Mouse (Mus musculus): ENCODE data around the gene Prelp. TPM values are rescaled to one million over a fixed set of nuclear protein-coding genes. Genes with fewer than 3 reads are reported as not detected.

Gene Prelp
- polyA plus RNA-seq, 1 experiment from 2014 or later, result 1.2 TPM

DNA sequence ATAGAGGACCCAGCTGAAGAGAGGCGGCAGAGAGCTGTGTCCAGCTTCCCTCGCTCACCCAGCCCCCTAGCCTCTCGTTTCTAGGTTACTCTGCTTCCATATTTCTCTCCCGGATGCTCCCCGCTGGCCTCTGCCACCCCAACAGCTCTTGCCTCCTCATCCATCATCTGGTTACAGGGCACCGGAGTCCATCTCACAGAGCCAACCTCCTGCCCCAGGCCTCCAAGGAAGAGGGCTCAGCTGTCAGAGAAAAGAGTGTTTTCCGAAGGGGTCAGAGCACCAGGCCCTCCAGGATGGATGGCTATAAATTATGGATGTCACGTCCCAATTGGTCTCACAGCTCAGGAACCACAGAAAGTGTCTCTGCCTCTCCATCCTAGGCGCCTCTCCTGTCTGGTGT, 36.5 kb downstream of the Prelp start:
- Histone ChIP-seq H3K4me3 (ENCODE audit: low read depth, low read length) (no peak overlapping the region), H3K36me3 (ENCODE audit: control insufficient read depth, insufficient read depth, low read length) (no peaks in the 10 kb centered on the region), H3K9ac (ENCODE audit: low read length) (no peak overlapping the region), H3K4me1 (replicated peaks; ENCODE audit: control insufficient read depth, insufficient read depth, low read length) (peaks cover 22% of the 10 kb centered on the region), H3K27me3 (ENCODE audit: control insufficient read depth, insufficient read depth, low read length) (no peaks in the 10 kb centered on the region), H3K4me2 (ENCODE audit: low read depth, low read length, severe bottlenecking) (no peak overlapping the region), H3K9me3 (ENCODE audit: control insufficient read depth, low read length) (no peaks in the 10 kb centered on the region), H3K27ac (ENCODE audit: low read depth, low read length) (no peak overlapping the region)
- no peak for ATAC-seq (replicated peaks; ENCODE audit: low FRiP score)
- WGBS, result 81% methylated on average over 9 of the region's 9 CpGs
- no peak for DNase-seq (ENCODE audit: low spot score)

DNA sequence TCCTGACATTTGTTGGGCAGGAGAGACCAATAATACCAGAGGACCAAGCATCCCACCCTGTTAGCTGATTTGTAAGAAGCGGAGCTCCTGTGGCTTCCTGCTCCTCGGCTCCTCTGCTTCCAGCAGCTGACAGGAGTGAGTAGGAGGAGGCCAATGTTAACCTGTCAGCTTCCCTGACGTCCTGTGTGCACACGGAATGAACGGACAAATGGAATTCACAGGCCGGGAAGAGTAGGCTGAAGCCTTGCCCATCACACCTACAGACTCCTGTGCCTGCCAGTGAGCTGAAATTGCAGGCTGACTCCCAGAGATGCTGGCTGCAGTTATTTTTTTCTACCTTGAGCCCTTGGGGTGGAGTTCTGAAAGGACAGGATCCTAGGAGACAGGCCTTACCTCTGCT, 37.1 kb downstream of the Prelp start:
- Histone ChIP-seq H3K27ac (ENCODE audit: low read depth, low read length) (no peak overlapping the region), H3K4me3 (ENCODE audit: low read depth, low read length) (no peak overlapping the region), H3K4me2 (ENCODE audit: low read depth, low read length, severe bottlenecking) (no peak overlapping the region), H3K27me3 (ENCODE audit: control insufficient read depth, insufficient read depth, low read length) (no peaks in the 10 kb centered on the region), H3K36me3 (ENCODE audit: control insufficient read depth, insufficient read depth, low read length) (no peaks in the 10 kb centered on the region), H3K4me1 (replicated peaks; ENCODE audit: control insufficient read depth, insufficient read depth, low read length) (peaks cover 18% of the 10 kb centered on the region), H3K9ac (ENCODE audit: low read length) (no peak overlapping the region), H3K9me3 (ENCODE audit: control insufficient read depth, low read length) (no peaks in the 10 kb centered on the region)
- WGBS, result 80% methylated on average over 6 of the region's 6 CpGs
- DNase-seq (ENCODE audit: low spot score) (no peak), ATAC-seq (replicated peaks; ENCODE audit: low FRiP score) (no peak)

DNA sequence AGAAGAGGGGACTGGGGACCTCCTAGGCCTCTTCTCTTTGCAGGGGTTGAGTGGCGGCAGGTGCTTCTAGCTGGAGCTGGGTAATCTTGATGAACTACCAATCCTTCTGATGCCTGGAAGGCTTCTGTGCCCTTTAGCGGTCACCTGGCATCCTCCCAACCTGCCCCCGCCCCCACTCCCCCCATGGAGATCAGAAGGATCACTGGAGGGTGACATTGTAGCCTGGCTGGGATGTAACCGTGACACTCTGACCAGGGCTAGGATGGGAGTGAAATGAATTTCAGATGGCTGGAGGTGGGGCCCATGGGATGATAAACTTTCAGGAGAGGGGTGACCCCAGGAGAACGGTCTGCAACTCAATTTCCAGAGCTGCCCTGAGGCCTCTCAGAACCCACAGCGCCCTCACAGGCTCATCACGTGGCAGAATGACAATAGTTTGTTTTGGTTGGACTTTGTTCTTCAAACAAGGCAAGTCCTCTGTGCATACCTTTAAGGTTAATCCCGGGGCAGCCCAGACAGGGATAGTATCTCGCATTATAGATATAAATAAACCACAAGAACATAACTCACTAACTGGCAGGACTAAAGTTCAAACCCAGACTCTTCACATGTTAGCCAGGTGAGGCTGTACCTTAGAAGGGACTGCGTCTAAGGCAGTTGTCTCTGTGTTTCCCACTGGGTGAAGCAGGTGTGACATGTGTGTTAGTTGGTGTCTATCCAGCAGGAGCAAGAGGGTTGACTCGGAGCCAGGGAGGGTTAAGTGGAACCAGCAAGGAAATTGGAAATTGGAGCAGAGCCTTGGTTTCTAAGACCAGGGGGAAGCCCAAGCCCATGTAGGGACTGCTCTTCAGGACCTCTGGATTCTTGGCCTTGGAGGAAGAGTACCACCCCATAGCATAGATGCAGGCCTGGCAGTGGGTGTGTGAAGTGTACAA, 38.7 kb downstream of the Prelp start:
- ATAC-seq (replicated peaks; ENCODE audit: low FRiP score), result no peak
- Histone ChIP-seq H3K27ac (ENCODE audit: low read depth, low read length) (no peak overlapping the region), H3K9ac (ENCODE audit: low read length) (no peak overlapping the region), H3K4me3 (ENCODE audit: low read depth, low read length) (no peak overlapping the region), H3K9me3 (ENCODE audit: control insufficient read depth, low read length) (no peaks in the 10 kb centered on the region), H3K36me3 (ENCODE audit: control insufficient read depth, insufficient read depth, low read length) (no peaks in the 10 kb centered on the region), H3K27me3 (ENCODE audit: control insufficient read depth, insufficient read depth, low read length) (no peaks in the 10 kb centered on the region), H3K4me2 (ENCODE audit: low read depth, low read length, severe bottlenecking) (no peak overlapping the region), H3K4me1 (replicated peaks; ENCODE audit: control insufficient read depth, insufficient read depth, low read length) (peaks cover 18% of the 10 kb centered on the region)
- WGBS, result 57% methylated on average over 11 of the region's 11 CpGs
- no peak for DNase-seq (ENCODE audit: low spot score)

DNA sequence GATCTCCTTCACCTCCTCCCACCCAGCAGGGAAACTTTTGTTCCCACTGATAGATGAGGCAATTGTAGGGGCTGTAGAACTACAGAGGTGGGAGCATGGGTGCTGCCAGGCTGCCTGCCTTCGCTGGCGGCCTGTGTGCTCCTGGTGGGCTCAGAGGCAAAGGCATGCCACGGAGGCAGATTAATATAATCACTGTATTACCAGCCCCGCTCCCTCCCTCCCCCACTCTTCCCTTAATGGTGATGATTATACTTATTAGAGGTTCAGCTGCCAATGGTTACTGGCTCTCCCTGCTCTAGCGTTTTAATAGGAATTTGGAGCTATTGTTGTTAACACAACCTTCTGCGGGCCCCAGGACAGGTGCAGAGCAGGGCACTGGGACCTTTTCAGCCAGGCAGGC, 39.4 kb downstream of the Prelp start:
- H3K4me3 ChIP-seq (ENCODE audit: low read depth, low read length), result no peak overlapping the region
- WGBS, result 56% methylated on average over 6 of the region's 6 CpGs
- DNase-seq (ENCODE audit: low spot score) (no peak), ATAC-seq (replicated peaks; ENCODE audit: low FRiP score) (no peak)
- H3K36me3 ChIP-seq (ENCODE audit: control insufficient read depth, insufficient read depth, low read length), result no peaks in the 10 kb centered on the region
- H3K27me3 ChIP-seq (ENCODE audit: control insufficient read depth, insufficient read depth, low read length), result no peaks in the 10 kb centered on the region
- H3K9me3 ChIP-seq (ENCODE audit: control insufficient read depth, low read length), result no peaks in the 10 kb centered on the region
- H3K4me1 ChIP-seq (replicated peaks; ENCODE audit: control insufficient read depth, insufficient read depth, low read length), result peaks cover 11% of the 10 kb centered on the region; the same call in 1 of the 2 replicates
- no peak overlapping the region for H3K4me2 ChIP-seq (ENCODE audit: low read depth, low read length, severe bottlenecking)
- no peak overlapping the region for H3K27ac ChIP-seq (ENCODE audit: low read depth, low read length)
- no peak overlapping the region for H3K9ac ChIP-seq (ENCODE audit: low read length)

DNA sequence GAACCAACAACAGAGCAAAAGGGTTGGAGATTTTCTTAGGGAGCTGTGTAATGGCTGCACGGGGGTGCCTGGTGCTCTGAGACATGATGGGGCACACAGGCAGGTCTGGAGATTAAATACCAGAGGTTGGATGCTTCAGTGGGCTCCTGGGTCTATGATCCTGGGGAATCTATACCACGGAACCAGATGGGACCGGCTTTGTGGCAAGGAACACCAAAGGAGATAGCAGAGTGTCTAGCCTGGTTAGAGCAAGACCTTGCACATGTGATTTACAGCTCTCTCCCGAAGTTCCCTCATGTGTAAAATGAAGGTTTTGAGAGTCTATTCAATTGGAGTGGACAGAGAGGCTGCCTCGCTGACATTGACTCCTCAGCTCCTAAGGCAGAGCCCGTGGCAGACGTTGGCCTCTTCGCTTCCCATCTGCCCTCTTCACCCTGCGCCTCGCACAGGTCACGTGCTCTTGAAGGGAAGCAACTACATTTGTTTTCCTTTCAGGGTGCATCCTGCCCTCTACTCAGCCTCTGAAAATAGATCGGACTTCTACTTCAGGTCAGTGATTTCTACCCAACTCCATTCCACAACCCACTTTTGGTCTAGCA, 42.3 kb downstream of the Prelp start:
- Histone ChIP-seq H3K4me1 (replicated peaks; ENCODE audit: control insufficient read depth, insufficient read depth, low read length) (peaks cover 5% of the 10 kb centered on the region; the same call in 1 of the 2 replicates), H3K27me3 (ENCODE audit: control insufficient read depth, insufficient read depth, low read length) (no peaks in the 10 kb centered on the region), H3K9ac (ENCODE audit: low read length) (no peak overlapping the region), H3K4me3 (ENCODE audit: low read depth, low read length) (no peak overlapping the region), H3K36me3 (ENCODE audit: control insufficient read depth, insufficient read depth, low read length) (no peaks in the 10 kb centered on the region), H3K9me3 (ENCODE audit: control insufficient read depth, low read length) (no peaks in the 10 kb centered on the region), H3K4me2 (ENCODE audit: low read depth, low read length, severe bottlenecking) (no peak overlapping the region), H3K27ac (ENCODE audit: low read depth, low read length) (no peak overlapping the region)
- no peak for ATAC-seq (replicated peaks; ENCODE audit: low FRiP score)
- 75% methylated on average over 12 of the region's 12 CpGs for WGBS
- no peak for DNase-seq (ENCODE audit: low spot score)

DNA sequence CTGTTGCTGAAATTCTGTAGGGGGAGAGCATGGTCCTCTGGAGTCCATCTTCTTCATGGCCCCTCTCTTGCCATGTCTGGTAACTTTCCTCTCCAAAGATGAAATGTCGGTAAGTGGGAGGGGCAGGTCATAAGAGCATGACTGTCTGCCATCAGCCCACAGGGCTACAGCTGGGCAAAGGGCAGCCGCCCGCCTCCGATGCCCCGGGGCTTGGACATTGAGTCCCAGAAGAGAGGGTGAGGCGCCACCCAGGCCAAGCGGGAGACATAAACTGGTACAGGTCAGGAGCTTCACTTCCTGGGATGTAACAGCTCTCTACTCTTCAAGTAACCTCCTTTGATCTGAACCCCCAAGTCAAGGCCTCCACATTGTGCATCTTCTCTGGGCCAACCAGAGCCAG, 44.3 kb downstream of the Prelp start:
- no peaks in the 10 kb centered on the region for H3K27me3 ChIP-seq (ENCODE audit: control insufficient read depth, insufficient read depth, low read length)
- no peak overlapping the region for H3K9ac ChIP-seq (ENCODE audit: low read length)
- H3K4me1 ChIP-seq (replicated peaks; ENCODE audit: control insufficient read depth, insufficient read depth, low read length), result peaks cover 3% of the 10 kb centered on the region; the same call in 1 of the 2 replicates
- H3K4me3 ChIP-seq (ENCODE audit: low read depth, low read length), result no peak overlapping the region
- no peaks in the 10 kb centered on the region for H3K9me3 ChIP-seq (ENCODE audit: control insufficient read depth, low read length)
- no peak for ATAC-seq (replicated peaks; ENCODE audit: low FRiP score)
- H3K36me3 ChIP-seq (ENCODE audit: control insufficient read depth, insufficient read depth, low read length), result no peaks in the 10 kb centered on the region
- DNase-seq (ENCODE audit: low spot score), result no peak
- no peak overlapping the region for H3K4me2 ChIP-seq (ENCODE audit: low read depth, low read length, severe bottlenecking)
- H3K27ac ChIP-seq (ENCODE audit: low read depth, low read length), result no peak overlapping the region
- WGBS, result 84% methylated on average over 7 of the region's 7 CpGs

DNA sequence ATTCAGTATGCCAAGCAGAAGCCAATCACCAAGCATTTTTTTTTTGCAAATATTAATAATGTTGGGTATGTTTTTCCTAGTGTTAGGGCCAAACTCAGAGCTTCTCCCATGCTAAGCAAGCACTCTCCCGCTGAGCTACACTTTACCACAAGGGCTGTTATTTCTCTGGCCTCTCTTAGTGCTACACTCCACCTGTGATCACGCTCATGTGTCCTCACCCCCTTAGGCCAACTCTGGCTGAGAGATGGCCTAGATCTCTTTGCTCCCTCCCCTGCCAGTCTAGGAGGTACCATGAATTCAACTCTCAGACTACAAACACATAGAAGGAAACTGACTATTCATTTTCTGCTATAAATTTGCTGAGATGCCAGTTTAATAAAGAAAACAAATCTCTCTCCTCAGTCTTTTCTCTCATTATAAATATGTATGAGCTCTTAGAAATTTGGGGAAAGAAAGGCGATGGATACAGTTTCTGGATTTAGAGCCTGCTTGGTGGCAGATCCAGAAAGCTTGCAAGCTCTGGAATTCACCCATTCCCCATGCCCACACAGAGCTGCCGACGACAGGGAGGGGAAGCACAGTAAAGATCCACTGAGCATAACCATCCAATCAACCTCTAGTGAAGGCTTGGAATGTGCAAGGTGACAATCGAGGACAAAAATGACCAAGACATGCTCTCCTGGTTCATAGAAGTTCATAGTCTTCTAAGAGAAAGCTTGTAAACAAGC, 48.0 kb downstream of the Prelp start:
- DNase-seq (ENCODE audit: low spot score) (no peak), ATAC-seq (replicated peaks; ENCODE audit: low FRiP score) (no peak)
- Histone ChIP-seq H3K4me2 (ENCODE audit: low read depth, low read length, severe bottlenecking) (no peak overlapping the region), H3K27ac (ENCODE audit: low read depth, low read length) (no peak overlapping the region), H3K4me3 (ENCODE audit: low read depth, low read length) (no peak overlapping the region), H3K27me3 (ENCODE audit: control insufficient read depth, insufficient read depth, low read length) (no peaks in the 10 kb centered on the region), H3K4me1 (replicated peaks; ENCODE audit: control insufficient read depth, insufficient read depth, low read length) (no peaks in the 10 kb centered on the region), H3K9me3 (ENCODE audit: control insufficient read depth, low read length) (no peaks in the 10 kb centered on the region), H3K36me3 (ENCODE audit: control insufficient read depth, insufficient read depth, low read length) (no peaks in the 10 kb centered on the region), H3K9ac (ENCODE audit: low read length) (no peak overlapping the region)
- 83% methylated on average over 6 of the region's 6 CpGs for WGBS

DNA sequence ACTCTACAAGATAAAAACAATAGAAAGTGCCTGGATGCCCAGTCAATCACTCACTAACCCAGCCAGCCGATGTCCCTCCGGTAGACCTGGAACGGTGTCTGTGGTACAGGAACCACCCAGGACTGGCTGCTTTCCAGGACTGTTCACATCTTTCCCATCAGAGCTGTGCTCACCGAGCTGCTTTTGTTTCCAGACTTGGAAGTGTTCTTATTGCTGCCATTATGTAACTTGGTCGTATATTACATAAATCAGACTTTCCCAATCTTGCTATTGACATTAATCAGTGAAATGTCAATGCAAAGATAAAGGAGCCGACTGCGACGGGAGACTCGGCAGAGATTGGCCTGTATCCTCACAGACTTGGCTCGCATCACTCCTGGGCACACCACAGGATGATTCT, 50.0 kb downstream of the Prelp start:
- H3K4me1 ChIP-seq (replicated peaks; ENCODE audit: control insufficient read depth, insufficient read depth, low read length), result no peaks in the 10 kb centered on the region
- DNase-seq (ENCODE audit: low spot score) (no peak), ATAC-seq (replicated peaks; ENCODE audit: low FRiP score) (no peak)
- H3K9ac ChIP-seq (ENCODE audit: low read length), result no peak overlapping the region
- no peaks in the 10 kb centered on the region for H3K27me3 ChIP-seq (ENCODE audit: control insufficient read depth, insufficient read depth, low read length)
- no peak overlapping the region for H3K4me3 ChIP-seq (ENCODE audit: low read depth, low read length)
- H3K27ac ChIP-seq (ENCODE audit: low read depth, low read length), result no peak overlapping the region
- H3K4me2 ChIP-seq (ENCODE audit: low read depth, low read length, severe bottlenecking), result no peak overlapping the region
- no peaks in the 10 kb centered on the region for H3K9me3 ChIP-seq (ENCODE audit: control insufficient read depth, low read length)
- 94% methylated on average over 10 of the region's 10 CpGs for WGBS
- H3K36me3 ChIP-seq (ENCODE audit: control insufficient read depth, insufficient read depth, low read length), result no peaks in the 10 kb centered on the region

All from forebrain, embryonic 11.5 days (tissue).